In genomic region chr12:86890091-86890720, GRCm38 (mm10) we compare ENCODE assay signal across 8 mouse cellular contexts. TPM values are rescaled to one million over a fixed set of nuclear protein-coding genes. Genes with fewer than 3 reads are reported as not detected.
DNase-seq lines count a peak whose midpoint lies in the region; ATAC-seq and TF ChIP-seq lines count a peak whose summit lies in the region.

No protein-coding gene starts in this region.

- 0 out of 2 replicates have a peak overlapping the region, but pooled peaks have one; percentile 99 for H3K27ac ChIP-seq in bone marrow macrophage, adult 2 months (ENCODE audit: insufficient read depth, low read depth, low read length)
- H3K27ac ChIP-seq in intestine, embryonic 14.5 days (ENCODE audit: low read depth) = peak overlapping the region; percentile 97
- peak overlapping the region; percentile 99 for H3K27ac ChIP-seq in liver, postnatal 0 days (ENCODE audit: low read depth)

- TF ChIP-seq EP300 in liver, postnatal 0 days (IDR thresholded peaks at IDR 0.05; ENCODE audit: low read depth) = no peak

- TF ChIP-seq CTCF in bone marrow macrophage, adult 2 months (IDR thresholded peaks at IDR 0.05; ENCODE audit: low read depth, low read length) = no peak
- TF ChIP-seq CTCF in liver, postnatal 0 days (IDR thresholded peaks at IDR 0.05; ENCODE audit: low read depth) = no peak; the same call in 1 of the 2 replicates

- H3K27me3 ChIP-seq in intestine, embryonic 14.5 days (replicated peaks; ENCODE audit: control insufficient read depth, insufficient read depth, low read length) = no peaks in the 10 kb centered on the region
- H3K27me3 ChIP-seq in liver, postnatal 0 days (ENCODE audit: insufficient read depth, low read length) = no peaks in the 10 kb centered on the region; the same call in none of the 2 replicates

- no peaks in the 10 kb centered on the region for H3K36me3 ChIP-seq in intestine, embryonic 14.5 days (ENCODE audit: control insufficient read depth, insufficient read depth, low read length)
- no peaks in the 10 kb centered on the region for H3K36me3 ChIP-seq in liver, postnatal 0 days (replicated peaks; ENCODE audit: insufficient read depth, low read length)

- no peak overlapping the region for H3K9ac ChIP-seq in intestine, embryonic 14.5 days (ENCODE audit: low read length)
- H3K9ac ChIP-seq in liver, postnatal 0 days (replicated peaks) = no peak overlapping the region; the same call in 1 of the 2 replicates

- DNase-seq in cerebellum, adult 9-11 months = peak; percentile 33
- no peak for DNase-seq in intestine, embryonic 14.5 days (ENCODE audit: low spot score)
- no peak for DNase-seq in liver, postnatal 0 days
- no peak for DNase-seq in frontal cortex, postnatal 10 days (ENCODE audit: low spot score in 2 of 2)
- DNase-seq in ovary, postnatal 10 days (ENCODE audit: low spot score) = no peak
- DNase-seq in retina, embryonic 14.5 days (ENCODE audit: low spot score) = no peak

- WGBS in intestine, embryonic 14.5 days = 61% methylated on average over 12 of the region's 12 CpGs
- WGBS in liver, postnatal 0 days (ENCODE audit: insufficient replicate concordance) = 57% methylated on average over 12 of the region's 12 CpGs

- TF ChIP-seq POLR2A in bone marrow macrophage, adult 2 months (IDR thresholded peaks at IDR 0.05; ENCODE audit: borderline replicate concordance, low read depth, low read length) = no peak

- no peak for ATAC-seq in cerebellum, adult (ENCODE audit: insufficient number of reproducible peaks, low FRiP score, low TSS enrichment)
- no peak for ATAC-seq in intestine, embryonic 14.5 days (replicated peaks; ENCODE audit: low FRiP score, low TSS enrichment, low read depth)
- ATAC-seq in liver, postnatal 0 days = no peak

- H3K4me3 ChIP-seq in bone marrow macrophage, adult 2 months (ENCODE audit: insufficient read depth, low read length) = no peak overlapping the region
- H3K4me3 ChIP-seq in intestine, embryonic 14.5 days (ENCODE audit: low read depth, low read length) = no peak overlapping the region
- no peak overlapping the region for H3K4me3 ChIP-seq in liver, postnatal 0 days (ENCODE audit: low read depth, low read length)

- no peaks in the 10 kb centered on the region for H3K9me3 ChIP-seq in intestine, embryonic 14.5 days (ENCODE audit: control insufficient read depth, low read length)
- H3K9me3 ChIP-seq in liver, postnatal 0 days (ENCODE audit: low read length) = no peaks in the 10 kb centered on the region

- H3K4me1 ChIP-seq in bone marrow macrophage, adult 2 months (ENCODE audit: control insufficient read depth, insufficient read depth, low read length) = peaks cover 44% of the 10 kb centered on the region
- peaks cover 86% of the 10 kb centered on the region for H3K4me1 ChIP-seq in intestine, embryonic 14.5 days (replicated peaks; ENCODE audit: control insufficient read depth, insufficient read depth, low read length)
- H3K4me1 ChIP-seq in liver, postnatal 0 days (ENCODE audit: insufficient read depth) = peaks cover 67% of the 10 kb centered on the region

- H3K4me2 ChIP-seq in intestine, embryonic 14.5 days (ENCODE audit: low read length) = peak overlapping the region; percentile 66
- peak overlapping the region; percentile 86 for H3K4me2 ChIP-seq in liver, postnatal 0 days (ENCODE audit: low read depth, low read length)

RNA-seq across cellular contexts. Expression of gene Irf2bpl, which starts 5.6 kb away (rescaled TPM):
- 11.4 and 12.0 TPM in 2 replicates for polyA plus RNA-seq in bone marrow macrophage, adult 2 months (2012; ENCODE audit: insufficient read depth, insufficient read length, missing spikeins)
- 16.3 and 18.4 TPM in 2 replicates for polyA plus RNA-seq in intestine, embryonic 14.5 days (2014; fragmentation: Nextera tagmentation; extraction: Ambion mirVana)
- 5.0 and 5.3 TPM in 2 replicates for polyA plus RNA-seq in liver, postnatal 0 days (2015; fragmentation: Nextera tagmentation; extraction: Ambion mirVana)

RNA-seq across cellular contexts. Expression of gene Cipc, which starts 56.6 kb away (rescaled TPM):
- 21.3 and 23.0 TPM in 2 replicates for polyA plus RNA-seq in bone marrow macrophage, adult 2 months (2012; ENCODE audit: insufficient read depth, insufficient read length, missing spikeins)
- 16.3 and 16.9 TPM in 2 replicates for polyA plus RNA-seq in intestine, embryonic 14.5 days (2014; fragmentation: Nextera tagmentation; extraction: Ambion mirVana)
- polyA plus RNA-seq in liver, postnatal 0 days (2015; fragmentation: Nextera tagmentation; extraction: Ambion mirVana) = 4.4 and 4.7 TPM in 2 replicates
